Mouse (Mus musculus) heart, postnatal 36 days (tissue): Measurements from ENCODE around the gene Acvr1b. TPM values are rescaled to one million over a fixed set of nuclear protein-coding genes. Genes with fewer than 3 reads are reported as not detected.
A peak's percentile ranks its signal among the peaks of the same experiment; 100 is the strongest.

Experiments
- DNase-seq, 2 experiments: peaks; one replicate each; pipeline ENCODE4 v3.0.0; 2021 to 2022
- intact Hi-C: fragments of 180-260 bp; cut with DNase I; formaldehyde crosslinking; loops from one replicate; pipeline ENCODE4 v1.15.1; 2025
- total RNA-seq, 2 experiments: library from RNA; stranded (reverse); gene quantifications; 2 replicates each; pipeline ENCODE4 v1.2.3; 2021

Acvr1b gene
- total RNA-seq, 2 experiments from 2014 or later, result 12.6 to 14.6 TPM

DNA sequence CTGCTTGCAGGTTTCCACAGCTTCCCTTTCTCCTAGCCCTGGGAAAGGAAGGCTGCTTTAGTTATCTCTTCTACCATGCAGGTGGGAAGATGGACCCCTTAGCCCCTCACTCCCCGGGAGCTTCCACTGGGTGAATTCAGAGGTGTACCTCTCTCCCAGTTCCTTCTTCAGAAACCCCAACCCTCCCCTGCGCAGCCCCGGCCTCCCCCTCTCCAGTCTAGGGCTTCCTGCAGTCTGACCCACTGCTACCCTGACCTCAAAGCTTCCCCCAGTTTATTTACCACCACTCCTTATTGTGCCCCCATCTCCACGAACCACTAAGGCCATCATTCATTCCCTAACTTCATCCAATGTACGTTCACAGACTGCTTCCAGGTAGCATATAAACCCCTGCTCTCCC, 49.7 kb downstream of the Acvr1b start:
- DNase-seq, result no peak
- intact Hi-C loops, result no loop called here

DNA sequence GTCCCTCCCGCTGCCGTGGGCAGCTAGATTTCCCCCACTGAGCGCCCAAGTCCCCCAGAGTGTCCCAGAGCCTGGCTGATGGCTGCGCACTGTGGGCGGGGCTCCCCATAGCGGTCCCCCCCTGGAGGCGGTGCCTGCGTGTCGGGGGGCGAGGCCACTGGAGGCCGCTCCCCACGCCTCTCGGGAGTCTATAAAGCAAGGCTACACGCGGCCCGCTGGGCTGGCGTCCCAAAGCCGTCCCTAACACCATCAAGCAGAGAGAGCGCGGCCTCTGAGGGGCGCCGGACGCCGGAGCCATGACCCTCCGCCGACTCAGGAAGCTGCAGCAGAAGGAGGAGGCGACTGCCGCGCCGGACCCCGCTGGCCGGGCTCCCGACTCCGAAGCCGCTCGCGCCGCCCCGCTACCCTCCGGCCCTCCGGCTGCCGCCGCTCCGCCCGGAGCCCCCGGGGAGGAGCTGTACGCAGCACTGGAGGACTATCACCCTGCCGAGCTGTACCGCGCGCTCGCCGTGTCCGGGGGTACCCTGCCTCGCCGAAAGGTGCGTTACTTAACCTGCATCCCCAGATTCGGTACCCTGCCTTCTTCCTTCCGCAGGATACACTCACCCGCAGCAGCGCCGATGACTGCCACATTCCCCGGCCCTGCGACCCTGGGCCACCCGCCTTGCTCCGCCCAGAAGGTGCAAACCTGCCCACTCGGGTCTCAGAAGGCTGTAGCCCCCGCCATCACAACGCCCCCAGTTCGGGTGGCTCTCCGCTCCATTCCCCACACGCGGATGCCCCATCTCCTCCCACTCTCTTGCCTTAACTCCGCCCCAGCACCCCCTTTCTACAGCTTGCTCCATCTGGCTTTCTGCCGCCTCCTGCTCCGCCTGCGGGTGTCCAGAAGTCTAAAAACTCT, 50.4 kb downstream of the Acvr1b start, which contains the start of gene Grasp:
Grasp (plus strand) TSS at position 183 of the 901 bp plus-strand sequence.
- intact Hi-C loops, result loop anchor here (1.0 kb wide), 1 partner anchor 59 kb away; no protein-coding TSS in a partner anchor
- peak; percentile 94 for DNase-seq

DNA sequence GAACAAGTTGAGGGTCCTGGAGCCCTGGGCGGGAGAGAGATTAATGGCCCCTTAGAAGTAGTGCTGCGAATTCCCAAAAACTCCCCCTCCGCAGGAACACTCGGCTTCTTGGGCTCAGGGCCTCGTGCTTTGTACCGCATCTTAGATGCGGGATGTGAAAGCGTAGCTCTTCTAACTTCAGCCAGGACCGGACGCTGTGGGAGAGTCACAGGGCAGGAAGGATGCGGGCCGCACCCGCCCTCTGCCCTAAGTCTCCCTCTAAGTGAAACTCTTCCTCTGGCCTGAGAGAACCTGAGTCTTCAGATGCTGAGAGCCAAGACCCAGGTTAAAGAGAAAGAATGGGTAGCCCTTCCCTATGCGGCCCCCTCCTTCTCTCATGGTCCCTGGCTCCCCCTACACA, 51.1 kb downstream of the Acvr1b start:
- DNase-seq, result peak; percentile 45 to 63
- intact Hi-C loops, result loop anchor here (1.0 kb wide), 1 partner anchor 58 kb away; no protein-coding TSS in a partner anchor

- intact Hi-C loops, result no loop called here
- peak; percentile 77 for DNase-seq
Measured at GRCm38 (mm10) chr15:101227971-101228370, 54.1 kb downstream of the Acvr1b start.

DNA sequence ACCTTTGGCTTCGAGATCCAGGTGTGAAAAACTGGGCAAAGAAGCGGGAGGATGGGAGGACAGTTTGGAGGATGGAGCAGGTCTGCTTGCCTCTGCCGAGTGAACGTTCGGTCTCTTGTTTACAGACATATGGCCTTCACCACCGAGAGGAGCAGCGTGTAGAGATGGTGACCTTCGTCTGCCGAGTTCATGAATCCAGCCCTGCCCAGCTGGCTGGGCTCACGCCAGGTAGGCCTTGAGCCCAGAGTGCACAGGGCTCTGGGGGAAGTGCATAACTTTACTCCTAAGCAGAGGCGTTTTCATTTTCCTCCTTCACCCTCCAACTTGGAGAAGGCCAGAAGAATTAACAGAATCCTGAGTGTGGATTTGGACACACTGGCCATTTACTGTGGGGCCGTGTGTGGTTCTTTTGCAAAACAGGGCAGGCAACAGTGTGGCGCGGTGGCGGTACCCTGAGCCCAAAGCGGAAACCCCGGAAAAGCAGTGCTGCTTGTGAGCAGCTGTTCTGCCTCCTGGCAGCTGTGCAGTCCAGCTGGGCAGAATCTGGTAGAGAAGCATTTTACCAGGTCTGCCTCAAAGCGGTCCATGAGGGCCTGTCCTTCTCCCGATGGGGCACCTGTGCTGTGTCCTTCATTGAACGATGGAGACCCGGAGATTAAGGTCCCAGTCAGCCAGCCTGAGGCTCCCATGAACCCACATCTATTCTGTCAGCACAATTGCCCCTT, 55.2 kb downstream of the Acvr1b start:
- intact Hi-C loops, result no loop called here
- DNase-seq, result peak; percentile 61 to 66

DNA sequence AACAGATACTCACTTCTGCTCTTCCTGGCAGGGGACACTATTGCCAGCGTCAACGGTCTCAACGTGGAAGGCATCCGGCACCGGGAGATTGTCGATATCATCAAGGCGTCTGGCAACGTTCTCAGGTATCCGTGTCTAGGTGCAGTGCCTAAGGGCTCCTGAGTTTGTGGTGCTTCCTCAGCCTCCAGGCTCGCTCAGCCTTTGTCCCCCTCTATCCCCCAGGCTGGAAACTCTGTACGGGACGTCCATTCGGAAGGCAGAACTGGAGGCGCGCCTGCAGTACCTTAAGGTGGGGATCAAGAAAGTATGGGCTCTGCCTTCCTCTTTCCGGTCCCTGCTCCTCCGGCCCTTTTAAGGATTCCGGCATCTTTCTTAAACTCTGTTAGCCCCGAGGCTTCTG, 56.6 kb downstream of the Acvr1b start:
- DNase-seq, result no peak
- intact Hi-C loops, result no loop called here

GRCm38 (mm10) chr15:101230995-101231647, 57.3 kb downstream of the Acvr1b start:
- intact Hi-C loops, result no loop called here
- DNase-seq, result peak in 1 of 2 experiments; percentile 56

DNA sequence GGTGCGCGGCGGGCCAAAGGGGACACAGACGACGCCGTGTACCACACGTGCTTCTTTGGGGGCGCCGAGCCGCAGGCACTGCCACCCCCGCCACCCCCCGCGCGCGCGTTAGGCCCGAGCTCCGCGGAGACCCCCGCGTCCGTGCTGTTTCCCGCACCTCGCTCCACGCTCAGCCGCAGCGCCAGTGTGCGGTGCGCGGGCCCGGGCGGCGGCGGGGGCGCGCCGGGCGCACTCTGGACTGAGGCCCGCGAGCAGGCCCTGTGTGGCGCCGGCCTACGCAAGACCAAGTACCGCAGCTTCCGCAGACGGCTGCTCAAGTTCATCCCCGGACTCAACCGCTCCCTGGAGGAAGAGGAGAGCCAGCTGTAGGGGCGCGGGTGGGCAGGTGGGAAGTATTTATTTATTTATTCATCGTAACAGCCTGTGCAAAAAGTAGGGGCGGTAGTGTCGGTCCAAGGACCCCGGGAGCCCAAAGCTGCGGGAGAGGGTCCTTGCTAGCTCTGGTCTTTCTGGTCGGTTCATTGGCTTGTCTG, 57.8 kb downstream of the Acvr1b start:
- no peak for DNase-seq
- intact Hi-C loops, result no loop called here

- no peak for DNase-seq
- intact Hi-C loops, result no loop called here
Measured at GRCm38 (mm10) chr15:101232607-101233006, 58.7 kb downstream of the Acvr1b start.

DNA sequence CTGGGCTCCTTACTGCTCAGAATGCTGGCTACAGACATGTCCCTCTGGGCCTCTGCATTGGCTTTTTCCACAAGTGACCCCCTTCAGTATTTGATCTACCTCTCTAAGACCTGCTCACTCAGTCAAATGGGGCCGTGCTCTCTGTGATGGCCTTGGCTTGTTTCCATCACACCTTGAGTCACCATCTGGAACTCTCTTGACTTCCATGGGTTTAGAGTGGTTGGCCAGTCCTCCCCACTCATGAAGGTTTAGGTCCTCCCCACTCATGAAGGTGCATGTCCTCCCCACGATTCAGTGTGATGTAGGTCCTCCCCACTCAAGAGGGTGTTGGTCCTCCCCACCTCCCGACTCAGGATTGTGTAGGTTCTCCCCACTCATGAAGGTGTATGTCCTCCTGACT, 59.3 kb downstream of the Acvr1b start:
- intact Hi-C loops, result no loop called here
- no peak for DNase-seq

GRCm38 (mm10) chr15:101233641-101234275, 59.9 kb downstream of the Acvr1b start:
- intact Hi-C loops, result no loop called here
- DNase-seq, result no peak

- intact Hi-C loops, result no loop called here
- DNase-seq, result no peak
Measured at GRCm38 (mm10) chr15:101234611-101235341, 60.9 kb downstream of the Acvr1b start.

GRCm38 (mm10) chr15:101235342-101235698, 61.5 kb downstream of the Acvr1b start:
- DNase-seq, result no peak
- intact Hi-C loops, result no loop called here

GRCm38 (mm10) chr15:101235728-101236327, 62.0 kb downstream of the Acvr1b start:
- intact Hi-C loops, result no loop called here

DNA sequence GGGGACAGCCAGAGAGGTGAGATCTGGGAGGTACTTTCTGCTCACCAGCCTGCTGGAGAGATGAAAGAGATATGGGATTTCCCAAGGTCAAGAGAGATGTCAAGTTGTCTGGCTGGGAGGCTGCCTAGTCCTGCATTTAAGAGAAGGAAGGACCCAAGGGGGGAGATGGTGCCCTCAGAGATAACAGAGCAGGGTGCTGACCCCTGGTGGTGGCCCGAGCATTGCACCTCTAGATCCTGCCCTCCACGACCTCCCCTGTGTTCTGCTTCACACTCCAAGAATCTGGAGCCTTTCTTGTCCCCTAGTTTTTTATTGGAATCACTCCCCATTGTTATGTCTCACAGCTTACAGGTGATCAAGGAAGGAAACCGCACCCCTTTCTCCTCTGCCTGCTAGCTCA, 63.0 kb downstream of the Acvr1b start:
- peak; percentile 75 to 85 for DNase-seq
- intact Hi-C loops, result loop anchor here (1.0 kb wide), 2 partner anchors 16 to 27 kb away; no protein-coding TSS in a partner anchor

More at GRCm38 (mm10) chr15:101235728-101236327, 62.0 kb downstream of the Acvr1b start:
- no peak for DNase-seq

- intact Hi-C loops, result loop anchor here (1.0 kb wide), 1 partner anchor 76 kb away; no protein-coding TSS in a partner anchor
- peak in 1 of 2 experiments; percentile 63 for DNase-seq
Measured at GRCm38 (mm10) chr15:101238885-101239511, 65.1 kb downstream of the Acvr1b start.

GRCm38 (mm10) chr15:101239821-101240220, 66.0 kb downstream of the Acvr1b start:
- intact Hi-C loops, result loop anchor here (1.0 to 5.0 kb wide), 2 partner anchors 75 to 742 kb away; no protein-coding TSS in a partner anchor
- DNase-seq, result no peak

GRCm38 (mm10) chr15:101240799-101241204, 66.9 kb downstream of the Acvr1b start:
- intact Hi-C loops, result loop anchor here (1.0 to 5.0 kb wide), 3 partner anchors 19 to 741 kb away; no protein-coding TSS in a partner anchor
- peak; percentile 89 to 93 for DNase-seq
